Mouse (Mus musculus) layer of hippocampus, adult 18-20 months (tissue): Measurements from ENCODE around the gene Pard6a. TPM values are rescaled to one million over a fixed set of nuclear protein-coding genes. Genes with fewer than 3 reads are reported as not detected.
A peak's percentile ranks its signal among the peaks of the same experiment; 100 is the strongest.

Source experiments
- DNase-seq, 2 experiments: peaks; one replicate each; pipeline ENCODE4 v3.0.0; 2022; ENCODE audit warnings: low spot score in 2 of 2
- total RNA-seq, 2 experiments: library from RNA; stranded (reverse); gene quantifications; 2 replicates each; pipeline ENCODE4 v1.2.3; 2021

The Pard6a gene
- total RNA-seq, 2 experiments from 2014 or later: 34.0 to 34.7 TPM

DNA sequence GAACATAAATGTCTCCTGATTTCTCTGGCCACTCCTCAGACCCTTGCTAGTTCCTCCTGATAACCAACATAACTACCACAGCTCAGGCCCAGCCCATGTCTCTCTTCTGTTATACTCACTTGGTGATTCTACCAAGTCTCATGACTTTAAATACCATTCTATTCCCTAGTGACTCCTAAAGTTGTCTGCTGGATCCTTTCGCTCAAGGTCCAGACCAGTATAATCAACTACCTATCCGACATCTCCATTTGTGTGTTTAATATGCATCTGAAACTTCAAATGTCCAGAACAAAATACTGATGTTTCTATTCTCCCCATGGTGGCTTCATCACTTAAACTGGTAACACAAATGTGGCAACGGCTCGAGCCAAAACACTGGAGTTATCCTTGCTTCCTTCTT is 42.4 kb downstream of the Pard6a start:
- DNase-seq: no peak

DNA sequence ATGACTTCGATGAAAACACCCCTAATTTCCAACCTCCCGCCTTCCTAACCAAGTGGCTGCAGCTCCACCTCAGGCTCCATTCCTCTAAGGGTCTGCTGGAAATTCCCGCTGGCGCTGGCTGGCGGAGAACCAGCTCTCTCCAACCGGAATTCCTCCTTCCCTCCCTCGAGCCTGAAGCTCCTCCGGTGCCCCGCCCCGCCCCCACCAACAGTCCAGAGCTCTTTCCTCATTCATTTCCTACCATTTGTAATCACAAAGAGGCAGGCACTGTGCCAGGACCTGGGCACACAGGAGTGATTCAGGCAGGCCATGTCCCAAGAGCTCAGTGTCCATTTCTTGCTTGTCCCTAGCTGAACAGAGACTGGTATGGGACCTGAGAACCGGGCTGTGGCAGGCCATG is 49.7 kb downstream of the Pard6a start:
- DNase-seq: peak in 1 of 2 experiments; percentile 27

Other genes starting within 250 kb of the Pard6a start
- gene Tppp3, start 229.6 kb upstream of the Pard6a start, total RNA-seq: 10 to 100 TPM; 54.8 to 58.5 TPM
- 10 to 100 TPM; 31.9 to 34.2 TPM for gene Zdhhc1, start 204.2 kb upstream of the Pard6a start, total RNA-seq
- not detected for gene Hsd11b2, start 182.4 kb upstream of the Pard6a start, total RNA-seq
- 100 to 1,000 TPM; 280 to 300 TPM for gene Atp6v0d1, start 135.1 kb upstream of the Pard6a start, total RNA-seq
- 10 to 100 TPM; 89.8 to 92.1 TPM for gene Ripor1, start 95.9 kb upstream of the Pard6a start, total RNA-seq
- gene Ctcf, start 64.6 kb upstream of the Pard6a start, total RNA-seq: 10 to 100 TPM; 80.7 to 84.5 TPM
- gene Agrp, start 63.8 kb upstream of the Pard6a start, total RNA-seq: not detected
- 10 to 100 TPM; 78.4 to 80.3 TPM for gene Carmil2, start 14.9 kb upstream of the Pard6a start, total RNA-seq
- 10 to 100 TPM; 46.1 to 47.4 TPM for gene Acd, start within 50 bp of the Pard6a start, total RNA-seq
- under 1 TPM in 1 of 2 experiments, not detected in 1; 0.27 TPM for gene 4933405L10Rik, start 6.5 kb downstream of the Pard6a start, total RNA-seq
- gene Enkd1, start 7.1 kb downstream of the Pard6a start, total RNA-seq: 1 to 10 TPM; 8.8 to 9.6 TPM
- 10 to 100 TPM; 19.0 to 23.3 TPM for gene Gfod2, start 57.5 kb downstream of the Pard6a start, total RNA-seq
- gene Ranbp10, start 126.2 kb downstream of the Pard6a start, total RNA-seq: 10 to 100 TPM; 24.7 to 25.7 TPM
- gene Tsnaxip1, start 126.6 kb downstream of the Pard6a start, total RNA-seq: under 1 TPM in 1 of 2 experiments, not detected in 1; 0.25 TPM
- 10 to 100 TPM; 12.6 to 12.9 TPM for gene Cenpt, start 152.1 kb downstream of the Pard6a start, total RNA-seq
- gene Thap11, start 154.0 kb downstream of the Pard6a start, total RNA-seq: 10 to 100 TPM; 43.0 to 46.5 TPM
- 10 to 100 TPM; 29.0 to 41.5 TPM for gene Nutf2, start 159.4 kb downstream of the Pard6a start, total RNA-seq
- gene Edc4, start 179.7 kb downstream of the Pard6a start, total RNA-seq: 10 to 100 TPM; 63.6 to 67.4 TPM
- under 1 TPM; 0.57 to 0.99 TPM for gene Nrn1l, start 192.4 kb downstream of the Pard6a start, total RNA-seq
- gene Pskh1, start 199.3 kb downstream of the Pard6a start, total RNA-seq: 1 to 10 TPM; 6.5 to 7.3 TPM
- 1 to 10 TPM; 1.1 to 1.8 TPM for gene Ctrl, start 232.7 kb downstream of the Pard6a start, total RNA-seq
- 10 to 100 TPM; 62.5 to 74.3 TPM for gene Psmb10, start 237.3 kb downstream of the Pard6a start, total RNA-seq
- 10 to 100 TPM; 31.7 to 38.4 TPM for gene Lcat, start 242.2 kb downstream of the Pard6a start, total RNA-seq